Mouse (Mus musculus): Measurements from ENCODE around the gene Rab22a. TPM values are rescaled to one million over a fixed set of nuclear protein-coding genes. Genes with fewer than 3 reads are reported as not detected.
A peak's percentile ranks its signal among the peaks of the same experiment; 100 is the strongest.
"Not testable (repeated sequence)": the region's sequence is repeated elsewhere in the genome, so short reads cannot be mapped to it uniquely, and the experiment has no call there.

Rab22a gene
- polyA plus RNA-seq, 1 experiment from 2014 or later, result 38.9 TPM

DNA sequence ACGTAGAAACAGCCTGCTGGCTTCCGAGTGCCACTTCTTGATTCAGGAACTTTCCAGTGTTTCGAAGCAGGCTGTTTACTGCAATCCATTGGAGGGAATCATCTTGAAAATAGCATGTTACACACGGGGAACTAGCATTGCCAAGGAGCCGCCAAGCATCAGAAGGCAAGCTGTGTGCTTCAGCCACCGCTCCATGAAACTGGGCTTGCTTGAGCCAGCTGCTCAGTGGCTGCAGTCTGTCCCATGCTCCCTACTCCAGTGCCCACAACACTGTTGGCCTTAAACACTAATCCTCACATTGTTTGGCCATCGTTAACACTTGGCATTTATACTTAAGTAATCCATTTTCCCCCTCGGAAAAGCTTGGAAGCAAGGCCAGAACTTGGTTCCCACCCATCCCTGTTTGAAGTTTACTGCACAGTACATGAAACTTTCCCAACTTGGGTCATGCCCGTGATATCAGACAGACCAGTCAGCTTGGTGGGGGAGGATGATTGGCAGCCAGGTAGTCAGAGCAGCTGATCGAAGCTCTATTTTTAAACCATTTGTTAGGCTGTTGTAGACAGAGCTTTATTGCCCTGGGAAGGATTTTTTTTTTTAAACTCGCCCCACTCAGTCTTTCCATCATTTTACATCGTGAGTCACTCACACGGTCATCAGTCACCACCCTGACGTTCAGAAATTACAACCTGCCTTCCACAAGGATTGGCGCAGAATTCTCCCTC lies 46.4 kb downstream of the Rab22a start:
- 78% methylated on average over 15 of the region's 15 CpGs for WGBS

DNA sequence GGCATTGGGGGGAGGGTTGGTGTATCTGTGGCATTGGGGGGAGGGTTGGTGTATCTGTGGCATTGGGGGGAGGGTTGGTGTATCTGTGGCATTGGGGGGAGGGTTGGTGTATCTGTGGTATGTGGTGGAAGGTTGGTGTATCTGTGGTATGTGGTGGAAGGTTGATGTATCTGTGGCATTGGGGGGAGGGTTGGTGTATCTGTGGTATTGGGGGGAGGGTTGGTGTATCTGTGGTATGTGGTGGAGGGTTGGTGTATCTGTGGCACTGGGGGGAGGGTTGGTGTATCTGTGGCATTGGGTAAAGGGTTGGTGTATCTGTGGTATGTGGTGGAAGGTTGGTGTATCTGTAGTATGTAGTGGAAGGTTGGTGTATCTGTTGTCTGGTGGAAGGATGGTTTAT lies 48.1 kb downstream of the Rab22a start:
- ATAC-seq (ENCODE audit: insufficient read depth, low FRiP score); H3K4me2 ChIP-seq (ENCODE audit: low read depth, low read length); H3K27me3 ChIP-seq (ENCODE audit: control insufficient read depth, insufficient read depth, low read length); H3K27ac ChIP-seq (ENCODE audit: low read length); H3K4me3 ChIP-seq (replicated peaks; ENCODE audit: low read length); H3K9me3 ChIP-seq (replicated peaks; ENCODE audit: control insufficient read depth, low read length); H3K4me1 ChIP-seq (ENCODE audit: control insufficient read depth, insufficient read depth, low read length); H3K36me3 ChIP-seq (ENCODE audit: control insufficient read depth, insufficient read depth, low read length); H3K9ac ChIP-seq (ENCODE audit: low read length): not testable (repeated sequence)

More for the DNA sequence above, 46.4 kb downstream of the Rab22a start:
- Histone ChIP-seq H3K4me1 (ENCODE audit: control insufficient read depth, insufficient read depth, low read length) (no peaks in the 10 kb centered on the region), H3K27me3 (ENCODE audit: control insufficient read depth, insufficient read depth, low read length) (no peaks in the 10 kb centered on the region), H3K27ac (ENCODE audit: low read length) (no peak overlapping the region), H3K4me2 (ENCODE audit: low read depth, low read length) (no peak overlapping the region), H3K4me3 (replicated peaks; ENCODE audit: low read length) (no peak overlapping the region), H3K9ac (ENCODE audit: low read length) (no peak overlapping the region), H3K9me3 (replicated peaks; ENCODE audit: control insufficient read depth, low read length) (no peaks in the 10 kb centered on the region), H3K36me3 (ENCODE audit: control insufficient read depth, insufficient read depth, low read length) (0 out of 2 replicates have a peak, but pooled peaks cover 1% of the 10 kb centered on the region)
- ATAC-seq (ENCODE audit: insufficient read depth, low FRiP score), result no peak

DNA sequence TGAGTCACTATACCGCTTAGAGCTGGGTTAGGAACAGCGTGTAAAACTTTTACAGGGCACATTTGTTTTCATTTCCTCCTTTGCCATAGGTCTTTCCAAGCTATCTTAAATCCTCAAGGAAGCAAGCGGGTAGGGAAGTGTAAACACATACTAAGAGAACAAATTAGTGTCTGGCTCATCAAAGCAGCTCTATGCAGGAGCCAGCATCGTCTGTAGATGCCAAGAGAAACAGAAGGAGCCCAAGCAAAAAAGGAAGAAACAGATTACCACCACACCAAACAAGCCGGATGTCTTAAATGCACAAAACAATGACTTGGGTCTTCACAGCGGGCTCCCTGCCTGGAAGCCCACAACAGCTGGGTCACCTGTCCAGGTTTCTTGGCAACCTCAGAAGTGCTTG lies 50.6 kb downstream of the Rab22a start:
- no peak overlapping the region for H3K4me3 ChIP-seq (replicated peaks; ENCODE audit: low read length)
- no peaks in the 10 kb centered on the region for H3K9me3 ChIP-seq (replicated peaks; ENCODE audit: control insufficient read depth, low read length)
- H3K36me3 ChIP-seq (ENCODE audit: control insufficient read depth, insufficient read depth, low read length), result no peaks in the 10 kb centered on the region
- no peak overlapping the region for H3K27ac ChIP-seq (ENCODE audit: low read length)
- no peak overlapping the region for H3K4me2 ChIP-seq (ENCODE audit: low read depth, low read length)
- peaks cover 6% of the 10 kb centered on the region; the same call in 1 of the 2 replicates for H3K4me1 ChIP-seq (ENCODE audit: control insufficient read depth, insufficient read depth, low read length)
- WGBS, result 60% methylated on average over 6 of the region's 6 CpGs
- no peak for ATAC-seq (ENCODE audit: insufficient read depth, low FRiP score)
- H3K27me3 ChIP-seq (ENCODE audit: control insufficient read depth, insufficient read depth, low read length), result no peaks in the 10 kb centered on the region
- H3K9ac ChIP-seq (ENCODE audit: low read length), result no peak overlapping the region

DNA sequence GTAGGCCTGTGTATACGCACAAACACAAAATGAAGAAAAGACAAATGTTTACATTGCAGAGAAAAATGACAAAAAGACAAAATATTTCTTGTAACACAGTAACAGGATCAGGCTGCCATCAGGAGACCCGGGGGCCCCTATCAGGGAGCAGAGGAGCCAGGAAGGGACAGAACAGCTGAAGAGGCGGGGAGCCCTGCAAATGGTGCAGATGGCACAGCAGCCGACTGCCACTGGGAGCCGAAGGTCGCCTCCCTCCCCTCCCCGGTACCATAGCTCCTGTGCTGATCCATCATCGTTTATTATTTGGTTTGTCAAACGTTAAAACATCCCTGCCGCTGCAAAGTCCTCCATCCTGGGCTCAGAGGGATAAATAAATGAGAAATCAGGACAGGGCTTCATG lies 53.1 kb downstream of the Rab22a start:
- no peaks in the 10 kb centered on the region for H3K27me3 ChIP-seq (ENCODE audit: control insufficient read depth, insufficient read depth, low read length)
- 0 out of 2 replicates have a peak overlapping the region, but pooled peaks have one; percentile 46 for H3K9ac ChIP-seq (ENCODE audit: low read length)
- 18% methylated on average over 10 of the region's 10 CpGs for WGBS
- no peak for ATAC-seq (ENCODE audit: insufficient read depth, low FRiP score)
- H3K4me3 ChIP-seq (replicated peaks; ENCODE audit: low read length), result no peak overlapping the region
- H3K4me1 ChIP-seq (ENCODE audit: control insufficient read depth, insufficient read depth, low read length), result peaks cover 6% of the 10 kb centered on the region; the same call in 1 of the 2 replicates
- H3K36me3 ChIP-seq (ENCODE audit: control insufficient read depth, insufficient read depth, low read length), result no peaks in the 10 kb centered on the region
- H3K4me2 ChIP-seq (ENCODE audit: low read depth, low read length), result no peak overlapping the region
- 0 out of 2 replicates have a peak overlapping the region, but pooled peaks have one; percentile 1 for H3K27ac ChIP-seq (ENCODE audit: low read length)
- H3K9me3 ChIP-seq (replicated peaks; ENCODE audit: control insufficient read depth, low read length), result no peaks in the 10 kb centered on the region

DNA sequence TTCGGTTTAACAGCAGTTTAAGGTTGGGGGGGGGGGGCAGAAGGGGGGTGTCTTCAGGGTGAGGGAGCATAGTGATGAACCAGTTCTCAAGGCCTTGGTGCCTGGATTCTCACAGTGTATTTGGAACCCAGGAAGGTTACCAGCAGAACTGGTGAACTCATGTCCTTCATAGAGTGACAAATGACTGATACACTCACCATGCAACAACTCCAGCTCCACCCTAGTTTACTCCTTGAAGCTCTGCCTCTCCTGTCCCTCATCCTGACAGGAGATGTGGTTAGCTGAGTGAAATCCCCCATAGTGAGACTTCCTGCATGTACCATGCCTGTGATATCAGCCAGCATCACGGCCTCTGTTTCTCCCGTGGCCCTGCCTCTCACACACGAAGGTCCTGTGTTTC lies 53.7 kb downstream of the Rab22a start:
- no peak overlapping the region for H3K9ac ChIP-seq (ENCODE audit: low read length)
- H3K27ac ChIP-seq (ENCODE audit: low read length), result no peak overlapping the region
- ATAC-seq (ENCODE audit: insufficient read depth, low FRiP score), result no peak
- WGBS, result 71% methylated on average over 4 of the region's 4 CpGs
- no peaks in the 10 kb centered on the region for H3K36me3 ChIP-seq (ENCODE audit: control insufficient read depth, insufficient read depth, low read length)
- H3K9me3 ChIP-seq (replicated peaks; ENCODE audit: control insufficient read depth, low read length), result no peaks in the 10 kb centered on the region
- H3K4me3 ChIP-seq (replicated peaks; ENCODE audit: low read length), result no peak overlapping the region
- H3K27me3 ChIP-seq (ENCODE audit: control insufficient read depth, insufficient read depth, low read length), result no peaks in the 10 kb centered on the region
- peaks cover 6% of the 10 kb centered on the region; the same call in 1 of the 2 replicates for H3K4me1 ChIP-seq (ENCODE audit: control insufficient read depth, insufficient read depth, low read length)
- H3K4me2 ChIP-seq (ENCODE audit: low read depth, low read length), result no peak overlapping the region

DNA sequence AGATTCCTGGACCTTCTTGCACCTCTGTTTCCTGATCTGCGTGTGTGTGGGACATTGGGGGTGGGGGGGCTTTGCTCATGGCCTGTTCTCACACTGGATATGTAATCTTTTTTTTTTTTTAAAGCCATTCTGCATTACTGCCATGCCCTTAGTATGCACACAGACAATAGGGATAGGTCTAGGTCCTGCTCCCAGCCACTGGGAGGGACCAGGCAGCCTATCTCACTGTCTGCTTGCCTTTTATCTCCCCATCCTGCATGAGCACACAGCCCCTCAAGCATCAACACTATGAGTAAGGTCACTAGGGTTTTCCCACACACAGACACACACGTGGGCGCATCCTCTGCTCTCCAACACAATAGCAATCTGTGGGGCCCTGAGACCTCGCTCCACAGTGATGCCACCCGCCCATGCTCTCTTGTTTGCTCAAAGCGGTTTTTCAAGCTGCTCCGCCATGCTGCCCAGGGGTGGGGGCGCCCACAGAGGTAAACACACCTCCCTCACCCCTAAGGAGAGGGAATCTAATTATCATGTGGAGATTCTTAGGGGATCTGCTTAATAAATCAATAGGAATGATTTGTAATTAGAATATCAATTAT lies 55.2 kb downstream of the Rab22a start:
- H3K27ac ChIP-seq (ENCODE audit: low read length), result no peak overlapping the region
- no peak overlapping the region for H3K9ac ChIP-seq (ENCODE audit: low read length)
- H3K9me3 ChIP-seq (replicated peaks; ENCODE audit: control insufficient read depth, low read length), result no peaks in the 10 kb centered on the region
- WGBS, result 59% methylated on average over 8 of the region's 8 CpGs
- H3K4me2 ChIP-seq (ENCODE audit: low read depth, low read length), result no peak overlapping the region
- H3K36me3 ChIP-seq (ENCODE audit: control insufficient read depth, insufficient read depth, low read length), result no peaks in the 10 kb centered on the region
- H3K4me3 ChIP-seq (replicated peaks; ENCODE audit: low read length), result no peak overlapping the region
- no peak for ATAC-seq (ENCODE audit: insufficient read depth, low FRiP score)
- H3K4me1 ChIP-seq (ENCODE audit: control insufficient read depth, insufficient read depth, low read length), result peaks cover 6% of the 10 kb centered on the region; the same call in 1 of the 2 replicates
- no peaks in the 10 kb centered on the region for H3K27me3 ChIP-seq (ENCODE audit: control insufficient read depth, insufficient read depth, low read length)

DNA sequence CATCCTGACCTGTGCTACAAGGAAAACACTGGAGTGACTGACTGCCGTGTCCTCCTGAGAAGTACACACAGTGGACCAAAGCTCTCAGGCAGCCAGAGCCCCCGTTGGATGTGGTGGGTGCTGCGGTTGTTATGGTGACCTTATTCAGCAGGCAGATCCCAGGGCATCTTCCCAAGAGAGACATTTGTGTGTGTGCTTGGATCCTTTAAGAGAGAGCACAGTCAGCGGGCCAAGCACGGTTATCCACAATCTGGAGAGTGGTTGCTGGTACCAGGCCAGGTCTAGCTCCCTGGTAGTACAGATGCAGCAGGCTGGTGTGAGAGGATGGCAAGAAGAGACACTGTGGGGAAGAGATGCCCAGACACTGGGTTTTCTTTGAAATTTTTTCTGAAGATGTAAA lies 57.4 kb downstream of the Rab22a start:
- H3K27me3 ChIP-seq (ENCODE audit: control insufficient read depth, insufficient read depth, low read length), result no peaks in the 10 kb centered on the region
- no peak for ATAC-seq (ENCODE audit: insufficient read depth, low FRiP score)
- 85% methylated on average over 5 of the region's 5 CpGs for WGBS
- H3K9me3 ChIP-seq (replicated peaks; ENCODE audit: control insufficient read depth, low read length), result no peaks in the 10 kb centered on the region
- H3K27ac ChIP-seq (ENCODE audit: low read length), result no peak overlapping the region
- H3K36me3 ChIP-seq (ENCODE audit: control insufficient read depth, insufficient read depth, low read length), result no peaks in the 10 kb centered on the region
- H3K4me1 ChIP-seq (ENCODE audit: control insufficient read depth, insufficient read depth, low read length), result peaks cover 6% of the 10 kb centered on the region; the same call in 1 of the 2 replicates
- no peak overlapping the region for H3K4me2 ChIP-seq (ENCODE audit: low read depth, low read length)
- no peak overlapping the region for H3K4me3 ChIP-seq (replicated peaks; ENCODE audit: low read length)
- no peak overlapping the region for H3K9ac ChIP-seq (ENCODE audit: low read length)

DNA sequence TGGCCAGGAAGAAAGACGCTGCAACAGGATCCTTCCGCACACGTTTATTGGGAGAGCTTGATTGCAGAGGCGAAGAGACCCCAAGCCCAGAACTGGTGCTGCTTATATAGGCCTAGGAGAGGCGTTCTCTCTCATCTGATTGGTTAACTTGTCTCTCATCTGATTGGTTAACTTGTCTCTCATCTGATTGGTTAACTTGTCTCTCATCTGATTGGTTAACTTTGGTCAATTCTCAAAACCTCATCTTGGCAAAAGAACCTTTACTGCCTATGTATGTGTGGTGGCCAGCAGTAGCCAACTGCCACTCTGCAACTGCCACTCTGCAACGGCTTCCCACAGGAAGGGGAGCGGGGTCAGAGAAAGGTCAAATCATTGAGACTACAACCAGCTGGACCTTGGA lies 59.6 kb downstream of the Rab22a start, which contains the start of gene 1700010B08Rik:
1700010B08Rik (plus strand) TSS at position 301 of the 400 bp plus-strand sequence.
- H3K4me1 ChIP-seq (ENCODE audit: control insufficient read depth, insufficient read depth, low read length); H3K36me3 ChIP-seq (ENCODE audit: control insufficient read depth, insufficient read depth, low read length); H3K27ac ChIP-seq (ENCODE audit: low read length); H3K9me3 ChIP-seq (replicated peaks; ENCODE audit: control insufficient read depth, low read length); ATAC-seq (ENCODE audit: insufficient read depth, low FRiP score); H3K27me3 ChIP-seq (ENCODE audit: control insufficient read depth, insufficient read depth, low read length); H3K9ac ChIP-seq (ENCODE audit: low read length); H3K4me3 ChIP-seq (replicated peaks; ENCODE audit: low read length); H3K4me2 ChIP-seq (ENCODE audit: low read depth, low read length): not testable (repeated sequence)
- 88% methylated on average over 6 of the region's 7 CpGs for WGBS

DNA sequence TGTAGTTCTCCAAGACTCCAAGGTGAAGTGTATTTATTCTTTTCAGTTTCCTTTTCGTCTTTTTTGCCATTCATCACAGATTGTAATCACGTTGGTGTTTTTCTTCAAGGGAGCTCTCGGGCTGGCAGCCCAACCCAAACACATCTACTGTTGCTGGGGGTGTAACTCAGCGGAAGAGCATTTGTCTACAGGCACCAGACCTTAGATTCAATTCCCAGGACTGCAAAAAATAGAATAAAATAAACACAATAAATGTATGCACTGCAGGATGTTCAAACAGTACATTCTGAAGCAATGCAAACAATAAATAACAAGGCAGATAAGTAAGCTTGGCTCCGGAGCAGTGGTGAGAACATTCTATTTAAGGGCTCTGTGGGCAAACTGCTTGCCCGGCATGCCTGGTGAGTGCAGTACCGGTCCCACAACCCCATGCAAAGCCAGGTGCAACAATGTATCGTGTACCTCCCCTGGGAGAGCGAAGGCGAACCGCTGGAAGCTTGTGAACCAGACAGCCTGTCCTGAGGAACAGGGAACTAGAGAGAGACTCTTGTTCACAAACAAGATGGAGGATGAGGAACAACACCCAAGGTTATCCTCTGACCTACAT lies 62.8 kb downstream of the Rab22a start:
- Histone ChIP-seq H3K36me3 (ENCODE audit: control insufficient read depth, insufficient read depth, low read length) (no peaks in the 10 kb centered on the region), H3K9ac (ENCODE audit: low read length) (no peak overlapping the region), H3K4me3 (replicated peaks; ENCODE audit: low read length) (no peak overlapping the region), H3K9me3 (replicated peaks; ENCODE audit: control insufficient read depth, low read length) (no peaks in the 10 kb centered on the region), H3K4me2 (ENCODE audit: low read depth, low read length) (peak overlapping the region; percentile 19; the same call in 1 of the 2 replicates), H3K4me1 (ENCODE audit: control insufficient read depth, insufficient read depth, low read length) (0 out of 2 replicates have a peak, but pooled peaks cover 4% of the 10 kb centered on the region), H3K27me3 (ENCODE audit: control insufficient read depth, insufficient read depth, low read length) (no peaks in the 10 kb centered on the region), H3K27ac (ENCODE audit: low read length) (peak overlapping the region; percentile 41)
- 35% methylated on average over 11 of the region's 11 CpGs for WGBS
- ATAC-seq (ENCODE audit: insufficient read depth, low FRiP score), result peak; percentile 87; the same call in 1 of the 2 replicates
